Mouse (Mus musculus): ENCODE data around the gene Zscan10. TPM values are rescaled to one million over a fixed set of nuclear protein-coding genes. Genes with fewer than 3 reads are reported as not detected.
"Not testable (repeated sequence)": the region's sequence is repeated elsewhere in the genome, so short reads cannot be mapped to it uniquely, and the experiment has no call there.

The Zscan10 gene
- total and polyA plus RNA-seq, 2 experiments from 2014 or later: not detected

DNA sequence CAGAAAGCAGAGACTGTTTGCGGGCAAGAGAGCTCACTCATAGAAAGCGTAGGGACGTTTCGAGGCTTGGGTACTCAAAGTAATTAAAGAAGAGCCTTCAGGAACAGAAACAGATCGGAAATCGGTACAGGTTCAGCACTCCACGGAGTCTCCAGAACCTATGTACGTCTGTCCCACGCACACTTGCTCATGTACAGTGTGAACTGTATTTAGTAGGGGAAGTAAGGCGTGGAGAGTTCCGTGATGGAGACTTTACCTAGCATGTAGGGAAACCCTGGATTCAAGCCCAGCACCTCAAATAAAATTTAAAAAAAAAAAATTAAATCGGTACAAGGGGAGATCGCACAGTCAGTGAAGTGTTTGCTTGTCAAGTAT is 7.7 kb upstream of the Zscan10 start:
- H3K9me3 ChIP-seq (ENCODE audit: low read length): no peaks in the 10 kb centered on the region
- H3K9ac ChIP-seq (replicated peaks; ENCODE audit: low read length, poor library complexity, severe bottlenecking): peak overlapping the region; percentile 64
- DNase-seq (ENCODE audit: low spot score): no peak
- H3K27me3 ChIP-seq (ENCODE audit: insufficient read depth, low read length): no peaks in the 10 kb centered on the region
- H3K36me3 ChIP-seq (ENCODE audit: insufficient read depth, low read length): no peaks in the 10 kb centered on the region
- ATAC-seq (ENCODE audit: low FRiP score): peak; percentile 73
- H3K4me3 ChIP-seq (ENCODE audit: low read depth, low read length): peak overlapping the region; percentile 43
- peak overlapping the region; percentile 77 for H3K27ac ChIP-seq (ENCODE audit: low read depth, low read length)
- peak overlapping the region; percentile 63 for H3K4me2 ChIP-seq (ENCODE audit: low read depth, low read length, poor library complexity, severe bottlenecking)
- H3K4me1 ChIP-seq (ENCODE audit: insufficient read depth, low read length): no peaks in the 10 kb centered on the region
- TF ChIP-seq CTCF (IDR thresholded peaks at IDR 0.05): no peak
- WGBS: 10% methylated on average over 13 of the region's 13 CpGs

DNA sequence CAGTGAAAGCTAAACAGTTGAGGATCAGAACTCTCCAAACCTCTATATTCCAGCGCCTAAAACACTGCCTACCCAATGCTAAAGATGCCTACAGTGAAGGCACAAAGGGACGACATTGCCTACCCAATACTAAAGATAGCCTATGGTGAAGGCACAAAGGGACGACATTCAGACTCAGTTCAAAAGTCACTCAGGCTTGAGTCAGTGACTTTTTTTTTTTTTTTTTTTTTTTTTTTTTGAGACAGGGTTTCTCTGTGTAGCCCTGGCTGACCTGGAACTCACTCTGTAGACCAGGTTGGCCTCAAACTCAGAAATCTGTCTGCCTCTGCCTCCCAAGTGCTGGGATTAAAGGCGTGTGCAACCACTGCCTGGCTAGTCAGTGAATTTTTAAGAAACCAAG is 5.5 kb upstream of the Zscan10 start:
- not testable (repeated sequence) for H3K9ac ChIP-seq (replicated peaks; ENCODE audit: low read length, poor library complexity, severe bottlenecking); ATAC-seq (ENCODE audit: low FRiP score); H3K36me3 ChIP-seq (ENCODE audit: insufficient read depth, low read length); H3K9me3 ChIP-seq (ENCODE audit: low read length); DNase-seq (ENCODE audit: low spot score); H3K4me3 ChIP-seq (ENCODE audit: low read depth, low read length); H3K27me3 ChIP-seq (ENCODE audit: insufficient read depth, low read length); H3K4me1 ChIP-seq (ENCODE audit: insufficient read depth, low read length); H3K4me2 ChIP-seq (ENCODE audit: low read depth, low read length, poor library complexity, severe bottlenecking); H3K27ac ChIP-seq (ENCODE audit: low read depth, low read length)
- 70% methylated on average over 4 of the region's 4 CpGs for WGBS

DNA sequence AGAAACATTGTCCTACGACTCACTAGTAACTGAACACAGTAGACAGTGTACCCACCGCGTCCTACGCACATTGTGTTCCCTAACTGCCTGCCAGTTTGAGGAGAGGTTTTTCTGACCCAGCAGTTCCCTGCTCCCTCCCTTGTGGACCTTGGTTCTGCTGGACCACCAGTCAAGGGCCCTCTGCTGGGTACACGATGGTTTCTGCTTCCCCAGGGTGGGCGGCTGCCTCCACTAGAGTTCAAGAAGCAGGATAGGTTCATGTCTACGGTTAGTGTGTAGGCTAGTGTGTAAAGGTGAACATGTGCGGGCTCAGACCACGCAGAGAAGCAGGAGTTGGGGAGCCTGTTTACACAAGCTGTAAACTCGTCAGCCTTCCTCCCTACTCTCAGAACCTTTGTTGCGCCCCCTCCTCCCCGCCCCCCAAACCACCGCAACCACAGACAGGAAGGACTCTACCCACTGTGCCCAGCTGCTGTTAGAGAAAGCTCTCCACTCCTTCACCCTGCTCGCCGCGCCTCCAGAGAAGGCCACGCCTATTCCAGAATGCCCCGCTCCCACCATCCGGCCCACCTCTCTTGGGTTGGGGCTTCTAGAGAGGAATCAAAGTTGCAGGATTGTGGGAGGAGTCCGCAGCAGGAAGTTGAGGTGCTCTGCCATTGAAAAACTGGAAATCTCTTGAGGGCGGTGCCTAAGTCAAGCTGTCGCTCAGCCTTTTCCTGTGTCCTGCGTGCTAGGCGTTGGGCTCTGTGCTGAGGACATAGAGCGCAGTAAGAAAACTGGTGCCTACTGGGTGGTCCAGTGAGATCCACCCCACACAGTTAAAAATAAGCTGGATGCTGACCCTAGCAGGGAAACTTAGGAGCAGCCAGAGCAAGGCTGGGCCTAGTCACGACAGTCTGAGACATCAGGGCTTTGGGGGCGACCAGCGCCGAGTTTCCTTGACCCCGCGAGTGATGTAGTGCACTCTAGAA is 1.8 kb upstream of the Zscan10 start, which contains the start of gene Zfp13:
TSS of gene Zfp13 (minus strand) at position 906 of the 971 bp plus-strand sequence.
- Histone ChIP-seq H3K36me3 (ENCODE audit: insufficient read depth, low read length) (no peaks in the 10 kb centered on the region), H3K4me3 (ENCODE audit: low read depth, low read length) (peak within 1 kb of the TSS; percentile 40), H3K27me3 (ENCODE audit: insufficient read depth, low read length) (no peaks in the 10 kb centered on the region), H3K4me1 (ENCODE audit: insufficient read depth, low read length) (no peaks in the 10 kb centered on the region), H3K9me3 (ENCODE audit: low read length) (no peaks in the 10 kb centered on the region), H3K9ac (replicated peaks; ENCODE audit: low read length, poor library complexity, severe bottlenecking) (peak within 1 kb of the TSS; percentile 60), H3K4me2 (ENCODE audit: low read depth, low read length, poor library complexity, severe bottlenecking) (peak within 1 kb of the TSS; percentile 72), H3K27ac (ENCODE audit: low read depth, low read length) (peak within 1 kb of the TSS; percentile 59)
- no peak for TF ChIP-seq CTCF (IDR thresholded peaks at IDR 0.05)
- WGBS: 11% methylated on average over 30 of the region's 31 CpGs
- ATAC-seq (ENCODE audit: low FRiP score): peak; percentile 79
- DNase-seq (ENCODE audit: low spot score): peak; percentile 92

DNA sequence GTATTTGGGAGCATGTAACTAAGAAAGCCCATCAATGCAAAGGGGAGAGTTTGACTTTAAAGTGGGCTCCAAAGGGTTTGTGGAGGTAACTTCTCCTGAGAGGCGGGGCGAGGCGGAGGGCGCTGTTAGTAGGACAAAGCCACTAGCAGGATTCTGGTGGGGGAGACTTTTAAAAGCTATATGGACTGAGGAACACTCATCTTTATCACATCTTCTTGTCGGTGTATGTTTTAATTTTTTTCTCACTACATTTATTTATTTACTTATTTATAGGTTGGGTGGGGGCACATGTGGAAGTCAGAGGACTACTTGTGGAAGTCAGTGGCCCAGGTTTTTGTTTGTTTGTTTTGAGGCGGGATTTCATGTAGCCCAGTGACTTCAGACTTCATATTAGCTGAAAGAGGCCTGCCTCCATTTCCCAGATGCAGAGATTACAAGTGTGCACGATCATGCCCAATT is 1.0 kb upstream of the Zscan10 start:
- peak overlapping the region; percentile 60; the same call in 1 of the 2 replicates for H3K9ac ChIP-seq (replicated peaks; ENCODE audit: low read length, poor library complexity, severe bottlenecking)
- 0 out of 2 replicates have a peak overlapping the region, but pooled peaks have one; percentile 39 for H3K27ac ChIP-seq (ENCODE audit: low read depth, low read length)
- no peaks in the 10 kb centered on the region for H3K27me3 ChIP-seq (ENCODE audit: insufficient read depth, low read length)
- no peaks in the 10 kb centered on the region for H3K36me3 ChIP-seq (ENCODE audit: insufficient read depth, low read length)
- no peak for TF ChIP-seq CTCF (IDR thresholded peaks at IDR 0.05)
- WGBS: 44% methylated on average over 7 of the region's 7 CpGs
- ATAC-seq (ENCODE audit: low FRiP score) (no peak), DNase-seq (ENCODE audit: low spot score) (no peak)
- peak overlapping the region; percentile 40 for H3K4me3 ChIP-seq (ENCODE audit: low read depth, low read length)
- peak overlapping the region; percentile 72 for H3K4me2 ChIP-seq (ENCODE audit: low read depth, low read length, poor library complexity, severe bottlenecking)
- no peaks in the 10 kb centered on the region for H3K4me1 ChIP-seq (ENCODE audit: insufficient read depth, low read length)
- H3K9me3 ChIP-seq (ENCODE audit: low read length): no peaks in the 10 kb centered on the region

DNA sequence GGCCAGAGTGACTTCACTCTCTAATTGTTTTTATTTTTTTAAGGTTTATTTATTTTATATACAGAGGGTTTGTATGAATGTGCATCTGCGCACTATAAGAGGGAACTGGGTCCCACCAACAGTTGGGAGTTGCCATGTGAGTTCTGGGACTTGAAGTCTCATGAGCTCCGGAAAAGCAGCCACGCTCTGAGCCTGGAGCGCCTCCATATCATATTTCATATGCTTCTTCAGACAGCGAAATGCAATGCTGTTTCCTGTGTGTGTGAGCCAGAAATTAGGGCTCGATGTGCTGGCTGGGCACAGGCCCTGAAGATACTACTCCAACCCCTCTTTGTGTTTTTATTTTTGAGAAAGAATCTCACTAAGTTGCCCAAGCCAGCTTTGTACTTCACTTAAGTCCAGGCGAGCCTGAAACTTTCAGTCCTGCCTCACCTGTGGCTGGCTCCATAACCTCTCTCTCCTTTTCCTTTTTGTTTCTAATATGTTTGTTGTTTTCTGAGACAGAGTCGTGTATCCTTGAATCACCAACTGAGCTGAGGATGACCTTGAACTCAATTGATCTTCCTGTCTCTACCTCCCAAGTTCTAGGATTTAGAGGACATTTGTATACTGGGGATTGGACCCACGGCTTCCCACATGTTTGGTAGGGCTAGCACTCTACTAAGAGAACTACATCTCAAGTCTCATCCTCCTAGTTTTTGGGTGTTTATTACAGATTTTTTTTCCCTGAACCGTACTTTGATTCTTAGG is 1.4 kb downstream of the Zscan10 start:
- DNase-seq (ENCODE audit: low spot score) (no peak), ATAC-seq (ENCODE audit: low FRiP score) (no peak)
- Histone ChIP-seq H3K27ac (ENCODE audit: low read depth, low read length) (no peak overlapping the region), H3K9me3 (ENCODE audit: low read length) (no peaks in the 10 kb centered on the region), H3K36me3 (ENCODE audit: insufficient read depth, low read length) (no peaks in the 10 kb centered on the region), H3K4me1 (ENCODE audit: insufficient read depth, low read length) (no peaks in the 10 kb centered on the region), H3K4me3 (ENCODE audit: low read depth, low read length) (no peak overlapping the region), H3K27me3 (ENCODE audit: insufficient read depth, low read length) (no peaks in the 10 kb centered on the region), H3K9ac (replicated peaks; ENCODE audit: low read length, poor library complexity, severe bottlenecking) (no peak overlapping the region), H3K4me2 (ENCODE audit: low read depth, low read length, poor library complexity, severe bottlenecking) (no peak overlapping the region)
- 53% methylated on average over 10 of the region's 10 CpGs for WGBS
- no peak for TF ChIP-seq CTCF (IDR thresholded peaks at IDR 0.05)

All from midbrain, postnatal 0 days (tissue).